Mouse (Mus musculus): ENCODE data around the gene Gm2381. TPM values are rescaled to one million over a fixed set of nuclear protein-coding genes. Genes with fewer than 3 reads are reported as not detected.

The Gm2381 gene
- not detected for polyA plus RNA-seq (2014; fragmentation: Illumina TruSeq; extraction: RNeasy Lipid Tissue Mini Kit (QIAGEN cat#74804); ENCODE audit: low read depth, low replicate concordance)

GRCm38 (mm10) chr7:42866801-42867458, at the start of gene Gm2381:
TSS of gene Gm2381 (minus strand) at chr7:42867234.

GRCm38 (mm10) chr7:42793425-42793824, 73.6 kb downstream of the Gm2381 start, which contains the start of gene Vmn2r62:
TSS of gene Vmn2r62 (minus strand) at chr7:42793525.

Other genes starting within 250 kb of the Gm2381 start
- gene Zfp976, start 224.6 kb downstream of the Gm2381 start, polyA plus RNA-seq (2014; fragmentation: Illumina TruSeq; extraction: RNeasy Lipid Tissue Mini Kit (QIAGEN cat#74804); ENCODE audit: low read depth, low replicate concordance), result 9.2 TPM
- gene Zfp975, start 174.5 kb downstream of the Gm2381 start, polyA plus RNA-seq (2014; fragmentation: Illumina TruSeq; extraction: RNeasy Lipid Tissue Mini Kit (QIAGEN cat#74804); ENCODE audit: low read depth, low replicate concordance), result 12.6 TPM
- not detected for gene Gm17067, start 140.2 kb downstream of the Gm2381 start, polyA plus RNA-seq (2014; fragmentation: Illumina TruSeq; extraction: RNeasy Lipid Tissue Mini Kit (QIAGEN cat#74804); ENCODE audit: low read depth, low replicate concordance)
- gene Vmn2r62, start 73.7 kb downstream of the Gm2381 start, polyA plus RNA-seq (2014; fragmentation: Illumina TruSeq; extraction: RNeasy Lipid Tissue Mini Kit (QIAGEN cat#74804); ENCODE audit: low read depth, low replicate concordance), result not detected
- not detected for gene Vmn2r63, start 66.6 kb upstream of the Gm2381 start, polyA plus RNA-seq (2014; fragmentation: Illumina TruSeq; extraction: RNeasy Lipid Tissue Mini Kit (QIAGEN cat#74804); ENCODE audit: low read depth, low replicate concordance)
- gene Gm9268, start 151.5 kb upstream of the Gm2381 start, polyA plus RNA-seq (2014; fragmentation: Illumina TruSeq; extraction: RNeasy Lipid Tissue Mini Kit (QIAGEN cat#74804); ENCODE audit: low read depth, low replicate concordance), result not detected
- gene Zfp936, start 247.0 kb upstream of the Gm2381 start, polyA plus RNA-seq (2014; fragmentation: Illumina TruSeq; extraction: RNeasy Lipid Tissue Mini Kit (QIAGEN cat#74804); ENCODE audit: low read depth, low replicate concordance), result not detected

Data from liver, adult 10 weeks (tissue).